Mouse (Mus musculus) kidney, postnatal 0 days (tissue): ENCODE data around the gene Sh3tc1. TPM values are rescaled to one million over a fixed set of nuclear protein-coding genes. Genes with fewer than 3 reads are reported as not detected.

Source experiments
- ATAC-seq: fragments of 200-750 bp; cut with Nextera tagmentation; replicated peaks from 2 replicates; pipeline ENCODE4 v1.8.0; 2017; ENCODE audit warnings: low read depth, moderate number of reproducible peaks, moderate TSS enrichment, moderate library complexity; ENCODE audit not compliant: low FRiP score
- DNase-seq: peaks from one replicate; pipeline ENCODE4 v3.0.0-alpha.2; 2016; ENCODE audit warnings: low spot score
- H3K27ac ChIP-seq: fragments of 300-500 bp; sonication (generic); 2 replicates; pipeline ENCODE4 v1.5.1; 2014; ENCODE audit warnings: mild to moderate bottlenecking
- H3K27me3 ChIP-seq: fragments of 300-500 bp; sonication (generic); 2 replicates; pipeline ENCODE4 v1.6.1; 2014; ENCODE audit warnings: low read length, mixed read lengths; ENCODE audit not compliant: insufficient read depth
- H3K36me3 ChIP-seq: fragments of 300-500 bp; sonication (generic); 2 replicates; pipeline ENCODE4 v1.6.1; 2014; ENCODE audit warnings: low read length, mixed read lengths; ENCODE audit not compliant: insufficient read depth
- H3K4me1 ChIP-seq: fragments of 300-500 bp; sonication (generic); replicated peaks from 2 replicates; pipeline ENCODE4 v1.6.1; 2014; ENCODE audit warnings: antibody characterized with exemption, low read length, mixed read lengths; ENCODE audit not compliant: insufficient read depth
- H3K4me2 ChIP-seq: fragments of 300-500 bp; sonication (generic); 2 replicates; pipeline ENCODE4 v1.6.1; 2014; ENCODE audit warnings: mild to moderate bottlenecking, low read length, moderate library complexity, mixed read lengths
- H3K4me3 ChIP-seq: fragments of 300-500 bp; sonication (generic); replicated peaks from 2 replicates; pipeline ENCODE4 v1.5.1; 2014; ENCODE audit warnings: low read depth, low read length
- H3K9ac ChIP-seq: fragments of 300-500 bp; sonication (generic); 2 replicates; pipeline ENCODE4 v1.6.1; 2014; ENCODE audit warnings: low read depth, low read length
- H3K9me3 ChIP-seq: fragments of 300-500 bp; sonication (generic); replicated peaks from 2 replicates; pipeline ENCODE4 v1.6.1; 2016; ENCODE audit warnings: low read length, inconsistent platforms, mixed read lengths
- CTCF ChIP-seq: IDR thresholded peaks from 2 replicates; pipeline ENCODE4 v1.5.1; 2016; ENCODE audit warnings: antibody characterized with exemption, low read depth, mild to moderate bottlenecking, moderate library complexity
- WGBS: fragments of 180-500 bp; shearing (Covaris S2); extraction: QIAGEN DNeasy Blood & Tissue Kit; methylation state at CpG from one replicate; pipeline ENCODE4 v1.1.7; 2014; 5-methylcytosine and 5-hydroxymethylcytosine counted together
- polyA plus RNA-seq: library from polyadenylated mRNA; unstranded; fragments of >200 nt; fragmentation: Nextera tagmentation; extraction: Ambion mirVana; gene quantifications from 2 replicates; pipeline ENCODE4 v1.2.1, GENCODE M21; 2015

Gene Sh3tc1
- polyA plus RNA-seq, 1 experiment from 2014 or later, result 19.0 TPM

GRCm38 (mm10) chr5:35653743-35654395 is 85.9 kb downstream of the Sh3tc1 start:
- no peaks in the 10 kb centered on the region for H3K36me3 ChIP-seq
- no peak overlapping the region for H3K4me3 ChIP-seq
- H3K9ac ChIP-seq, result no peak overlapping the region
- no peak for ATAC-seq
- no peaks in the 10 kb centered on the region for H3K9me3 ChIP-seq
- H3K4me2 ChIP-seq, result no peak overlapping the region
- TF ChIP-seq CTCF, result no peak
- no peak for DNase-seq
- no peaks in the 10 kb centered on the region for H3K27me3 ChIP-seq
- WGBS, result 75% methylated on average over 9 of the region's 9 CpGs
- no peaks in the 10 kb centered on the region for H3K4me1 ChIP-seq
- no peak overlapping the region for H3K27ac ChIP-seq

- no peak for TF ChIP-seq CTCF
- no peak for ATAC-seq
- H3K27ac ChIP-seq, result no peak overlapping the region
- no peaks in the 10 kb centered on the region for H3K9me3 ChIP-seq
- H3K9ac ChIP-seq, result no peak overlapping the region
- H3K4me3 ChIP-seq, result no peak overlapping the region
- H3K27me3 ChIP-seq, result no peaks in the 10 kb centered on the region
- H3K36me3 ChIP-seq, result no peaks in the 10 kb centered on the region
- 90% methylated on average over 13 of the region's 13 CpGs for WGBS
- no peak for DNase-seq
- no peak overlapping the region for H3K4me2 ChIP-seq
- H3K4me1 ChIP-seq, result no peaks in the 10 kb centered on the region; the same call in 1 of the 2 replicates
Measured at GRCm38 (mm10) chr5:35652872-35653271, 86.9 kb downstream of the Sh3tc1 start.

GRCm38 (mm10) chr5:35652319-35652718 is 87.5 kb downstream of the Sh3tc1 start:
- Histone ChIP-seq H3K27ac (no peak overlapping the region), H3K4me1 (no peaks in the 10 kb centered on the region; the same call in none of the 2 replicates), H3K27me3 (no peaks in the 10 kb centered on the region), H3K4me3 (no peak overlapping the region), H3K36me3 (no peaks in the 10 kb centered on the region), H3K9me3 (no peaks in the 10 kb centered on the region), H3K4me2 (no peak overlapping the region), H3K9ac (no peak overlapping the region)
- DNase-seq, result no peak
- no peak for ATAC-seq
- WGBS, result 80% methylated on average over 3 of the region's 3 CpGs
- no peak for TF ChIP-seq CTCF

- no peaks in the 10 kb centered on the region; the same call in none of the 2 replicates for H3K4me1 ChIP-seq
- H3K4me2 ChIP-seq, result no peak overlapping the region
- no peak for DNase-seq
- no peaks in the 10 kb centered on the region for H3K9me3 ChIP-seq
- no peak for ATAC-seq
- TF ChIP-seq CTCF, result no peak
- no peak overlapping the region for H3K9ac ChIP-seq
- no peaks in the 10 kb centered on the region for H3K36me3 ChIP-seq
- H3K27ac ChIP-seq, result no peak overlapping the region
- H3K4me3 ChIP-seq, result no peak overlapping the region
- 71% methylated on average over 2 of the region's 2 CpGs for WGBS
- H3K27me3 ChIP-seq, result no peaks in the 10 kb centered on the region
Measured at GRCm38 (mm10) chr5:35648230-35648629, 91.6 kb downstream of the Sh3tc1 start.

- ATAC-seq, result peak; percentile 59; the same call in 1 of the 2 replicates
- no peaks in the 10 kb centered on the region; the same call in none of the 2 replicates for H3K4me1 ChIP-seq
- no peak overlapping the region for H3K4me3 ChIP-seq
- no peak for TF ChIP-seq CTCF
- no peaks in the 10 kb centered on the region for H3K36me3 ChIP-seq
- WGBS, result 42% methylated on average over 4 of the region's 4 CpGs
- H3K27me3 ChIP-seq, result no peaks in the 10 kb centered on the region
- H3K27ac ChIP-seq, result no peak overlapping the region
- peak; percentile 34 for DNase-seq
- H3K9me3 ChIP-seq, result no peaks in the 10 kb centered on the region
- no peak overlapping the region for H3K9ac ChIP-seq
- H3K4me2 ChIP-seq, result no peak overlapping the region
Measured at GRCm38 (mm10) chr5:35647562-35647961, 92.2 kb downstream of the Sh3tc1 start.

Other genes with a start within 250 kb of the Sh3tc1 start
- gene Cpz, start 214.3 kb downstream of the Sh3tc1 start, polyA plus RNA-seq, result 4.7 and 6.0 TPM in 2 replicates
- gene Trmt44, start 164.9 kb downstream of the Sh3tc1 start, polyA plus RNA-seq, result 4.2 and 5.4 TPM in 2 replicates
- gene Acox3, start 156.9 kb downstream of the Sh3tc1 start, polyA plus RNA-seq, result 15.0 and 15.5 TPM in 2 replicates
- gene Htra3, start 60.2 kb downstream of the Sh3tc1 start, polyA plus RNA-seq, result 22.4 and 24.6 TPM in 2 replicates
- 3.2 and 3.9 TPM in 2 replicates for gene Ablim2, start 17.9 kb upstream of the Sh3tc1 start, polyA plus RNA-seq
- 19.1 and 19.7 TPM in 2 replicates for gene Afap1, start 153.3 kb upstream of the Sh3tc1 start, polyA plus RNA-seq